Mouse (Mus musculus): ENCODE measurements around the gene Coq6. TPM values are rescaled to one million over a fixed set of nuclear protein-coding genes. Genes with fewer than 3 reads are reported as not detected.

Coq6 gene
- polyA plus RNA-seq, 1 experiment from 2014 or later = 40.5 TPM

Other genes with a start within 250 kb of the Coq6 start
- 6.8 and 7.8 TPM in 2 replicates for gene Dnal1, start 247.3 kb upstream of the Coq6 start, polyA plus RNA-seq (2016; fragmentation: Nextera tagmentation; extraction: Ambion mirVana)
- gene Pnma1, start 213.2 kb upstream of the Coq6 start, polyA plus RNA-seq (2016; fragmentation: Nextera tagmentation; extraction: Ambion mirVana) = 2.8 and 3.4 TPM in 2 replicates
- gene Elmsan1, start 142.8 kb upstream of the Coq6 start, polyA plus RNA-seq (2016; fragmentation: Nextera tagmentation; extraction: Ambion mirVana) = 6.8 and 7.8 TPM in 2 replicates
- gene Ptgr2, start 76.4 kb upstream of the Coq6 start, polyA plus RNA-seq (2016; fragmentation: Nextera tagmentation; extraction: Ambion mirVana) = 15.3 and 16.4 TPM in 2 replicates
- 114 and 117 TPM in 2 replicates for gene Zfp410, start 44.8 kb upstream of the Coq6 start, polyA plus RNA-seq (2016; fragmentation: Nextera tagmentation; extraction: Ambion mirVana)
- 11.6 and 12.0 TPM in 2 replicates for gene Fam161b, start 176 bp downstream of the Coq6 start, polyA plus RNA-seq (2016; fragmentation: Nextera tagmentation; extraction: Ambion mirVana)
- 11.0 and 13.8 TPM in 2 replicates for gene Entpd5, start 47.4 kb downstream of the Coq6 start, polyA plus RNA-seq (2016; fragmentation: Nextera tagmentation; extraction: Ambion mirVana)
- gene Bbof1, start 47.4 kb downstream of the Coq6 start, polyA plus RNA-seq (2016; fragmentation: Nextera tagmentation; extraction: Ambion mirVana) = 2.1 and 3.3 TPM in 2 replicates
- 28.7 and 29.9 TPM in 2 replicates for gene Rnf113a2, start 55.5 kb downstream of the Coq6 start, polyA plus RNA-seq (2016; fragmentation: Nextera tagmentation; extraction: Ambion mirVana)
- gene Aldh6a1, start 89.3 kb downstream of the Coq6 start, polyA plus RNA-seq (2016; fragmentation: Nextera tagmentation; extraction: Ambion mirVana) = 26.6 and 26.8 TPM in 2 replicates
- gene Lin52, start 89.8 kb downstream of the Coq6 start, polyA plus RNA-seq (2016; fragmentation: Nextera tagmentation; extraction: Ambion mirVana) = 37.5 and 39.2 TPM in 2 replicates
- gene Vsx2, start 208.1 kb downstream of the Coq6 start, polyA plus RNA-seq (2016; fragmentation: Nextera tagmentation; extraction: Ambion mirVana) = 0.08 and 0.37 TPM in 2 replicates